Mouse (Mus musculus): ENCODE results near the gene Snx22.

Snx22 gene

GRCm38 (mm10) chr9:66068971-66069391, 538 bp downstream of the Snx22 start:
- DNase-seq (ENCODE audit: low spot score), result no peak

DNA sequence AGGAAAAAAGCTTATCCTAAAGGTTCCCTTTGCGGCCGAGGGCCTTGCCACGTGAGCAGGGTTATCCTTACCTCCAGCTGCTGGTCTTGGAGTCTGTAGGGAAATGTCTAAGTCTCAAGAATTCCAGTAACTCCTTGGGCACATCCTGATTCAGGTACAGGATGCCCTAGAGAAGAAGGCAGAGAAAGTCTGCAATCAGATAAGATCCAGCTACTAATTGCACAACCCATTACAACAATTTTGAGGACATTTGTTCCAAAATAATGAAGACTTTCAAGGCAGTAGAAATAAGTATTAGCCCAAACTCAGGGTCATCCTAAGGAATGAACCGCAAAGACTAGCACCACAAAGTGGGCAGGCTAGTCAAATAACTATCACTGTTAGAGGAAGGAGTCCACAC, 1.5 kb downstream of the Snx22 start:
- no peak for DNase-seq (ENCODE audit: low spot score)

- no peak for DNase-seq (ENCODE audit: low spot score)
These were observed 2.0 kb downstream of the Snx22 start for GRCm38 (mm10) chr9:66067542-66067941.

DNA sequence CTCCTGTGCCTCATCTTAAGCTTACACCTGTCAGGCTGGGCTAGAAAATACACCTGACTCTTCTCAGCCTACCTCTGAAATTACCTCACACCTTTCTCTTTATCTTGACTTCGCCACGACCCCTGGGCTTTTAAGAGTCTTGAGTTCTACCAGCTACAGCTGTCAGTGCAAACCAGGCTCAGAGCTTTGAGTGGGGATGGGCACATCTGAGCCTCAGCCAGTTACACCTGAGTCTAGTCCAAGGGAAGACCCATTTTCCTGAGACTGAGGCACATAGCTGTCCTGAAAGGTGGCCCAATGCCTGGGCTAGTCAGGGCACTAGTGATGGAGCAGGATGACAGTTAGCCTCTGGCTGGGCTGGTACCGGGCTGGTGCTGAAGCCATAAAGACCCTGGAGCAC, 2.7 kb downstream of the Snx22 start:
- no peak for DNase-seq (ENCODE audit: low spot score)

DNA sequence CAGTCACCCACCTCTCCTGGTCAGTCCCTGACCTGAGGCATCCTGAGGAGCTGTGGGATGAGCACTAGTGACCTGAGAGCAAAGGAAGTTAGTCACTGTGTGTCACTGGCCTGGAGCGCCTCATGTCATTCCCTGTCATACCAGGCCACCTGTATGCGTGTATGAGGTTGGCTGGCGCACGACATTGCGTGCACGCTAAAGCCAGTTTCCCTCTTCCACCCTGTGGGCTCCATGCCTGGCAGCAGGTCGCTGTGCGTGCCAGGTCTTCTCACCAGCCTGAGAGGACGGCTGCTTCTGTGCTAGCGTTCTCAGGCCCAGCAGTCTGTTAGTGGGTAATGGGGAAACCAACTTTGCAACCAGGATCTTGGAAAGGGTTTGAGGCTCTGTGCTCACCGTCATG, 5.2 kb downstream of the Snx22 start:
- DNase-seq (ENCODE audit: low spot score), result no peak

DNA sequence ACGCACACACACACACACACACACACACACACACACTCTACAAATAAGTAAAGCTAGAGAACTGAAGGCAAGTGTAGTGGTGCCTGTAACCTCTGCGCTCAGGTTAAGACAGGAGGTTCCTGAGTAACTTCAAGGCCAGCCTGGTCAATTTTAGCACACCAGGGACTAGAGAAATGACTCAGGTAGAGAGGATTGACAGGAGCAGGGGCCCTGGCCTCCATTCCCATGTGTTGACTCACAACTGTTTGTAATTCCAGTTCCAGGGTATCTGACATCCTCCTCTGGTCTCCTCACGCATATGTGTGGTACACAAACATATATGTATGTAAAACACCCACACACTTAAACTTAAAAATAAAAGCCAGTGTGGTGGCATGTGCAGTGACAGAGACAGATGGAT, 6.1 kb downstream of the Snx22 start:
- no peak for DNase-seq (ENCODE audit: low spot score)

DNA sequence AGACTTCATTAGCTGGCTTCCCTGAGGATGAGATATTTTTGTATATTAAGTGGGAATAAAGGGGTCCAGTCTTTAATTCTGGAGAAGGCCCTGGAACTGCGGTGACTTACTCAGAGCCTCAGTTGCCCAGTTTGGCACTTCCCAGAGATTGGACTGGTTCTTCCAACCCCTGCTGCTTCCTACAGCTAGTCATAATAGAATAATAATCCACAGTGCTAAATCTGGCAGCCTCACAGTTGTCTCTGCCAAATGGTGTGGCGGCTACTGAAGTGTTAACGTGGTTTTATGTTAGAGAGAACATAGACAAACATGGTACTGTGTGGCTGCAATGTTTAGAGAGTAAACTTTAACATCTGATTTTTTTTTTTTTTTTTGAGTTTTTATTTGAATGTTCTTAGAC, 7.9 kb downstream of the Snx22 start:
- DNase-seq (ENCODE audit: low spot score), result no peak

GRCm38 (mm10) chr9:66060986-66061385, 8.5 kb downstream of the Snx22 start:
- DNase-seq (ENCODE audit: low spot score), result no peak

DNA sequence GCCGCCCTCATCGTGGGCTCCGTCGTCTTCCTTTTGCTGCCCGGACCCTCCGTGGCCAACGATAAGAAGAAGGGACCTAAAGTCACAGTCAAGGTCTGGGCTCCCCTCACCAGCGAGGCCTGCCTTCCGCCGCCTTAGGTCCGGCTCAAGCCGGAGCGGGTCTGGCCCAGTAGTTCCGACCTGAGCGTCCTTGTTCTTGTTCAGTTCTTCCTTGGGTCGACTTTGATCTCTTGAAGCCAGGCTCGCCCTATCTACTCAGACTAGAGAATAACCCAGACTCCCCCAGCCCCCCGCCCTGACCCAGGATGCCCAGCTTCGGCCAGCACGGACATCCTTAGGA, 9.2 kb downstream of the Snx22 start:
- DNase-seq (ENCODE audit: low spot score), result no peak

DNA sequence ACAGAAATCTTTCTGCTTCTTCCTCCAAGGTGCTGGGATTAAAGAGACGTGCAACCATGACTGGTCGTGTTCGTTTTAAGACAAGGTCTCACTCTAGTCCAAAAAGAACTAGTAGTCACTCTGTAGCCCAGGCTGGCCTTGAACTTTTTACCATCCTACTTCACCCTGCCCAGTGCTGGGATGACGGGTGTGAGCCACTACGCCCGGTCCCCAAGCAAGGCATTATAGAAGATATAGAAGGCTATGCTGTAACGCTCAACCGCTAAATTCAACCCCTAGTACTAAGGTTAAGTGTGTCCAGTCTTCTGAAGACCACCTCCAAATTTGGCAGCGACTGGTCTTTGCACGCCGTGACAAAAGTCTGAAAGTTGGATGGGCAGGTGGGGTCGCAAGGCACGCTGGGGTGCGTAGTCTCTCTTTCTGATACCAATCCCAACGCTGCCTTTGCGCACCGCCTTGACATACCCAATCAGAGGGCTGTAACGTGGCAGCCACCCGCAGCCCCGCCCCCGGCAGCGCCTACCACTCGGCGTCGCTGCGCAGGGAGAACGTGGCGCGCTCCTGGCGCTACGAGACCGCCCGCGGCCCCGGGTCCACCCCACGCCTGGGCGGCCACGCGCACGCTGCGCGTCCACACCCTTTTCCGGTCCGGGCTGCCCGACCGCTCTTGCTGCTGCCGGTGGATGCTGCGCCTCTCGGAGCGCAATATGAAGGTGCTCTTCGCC, 9.8 kb downstream of the Snx22 start, which contains the start of gene Ppib:
Ppib (plus strand) TSS at position 640 of the 725 bp plus-strand sequence.
- DNase-seq (ENCODE audit: low spot score), result peak; percentile 95

GRCm38 (mm10) chr9:66053620-66054019, 15.9 kb downstream of the Snx22 start:
- no peak for DNase-seq (ENCODE audit: low spot score)

- no peak for DNase-seq (ENCODE audit: low spot score)
These were observed 16.8 kb downstream of the Snx22 start for GRCm38 (mm10) chr9:66052731-66053130.

DNA sequence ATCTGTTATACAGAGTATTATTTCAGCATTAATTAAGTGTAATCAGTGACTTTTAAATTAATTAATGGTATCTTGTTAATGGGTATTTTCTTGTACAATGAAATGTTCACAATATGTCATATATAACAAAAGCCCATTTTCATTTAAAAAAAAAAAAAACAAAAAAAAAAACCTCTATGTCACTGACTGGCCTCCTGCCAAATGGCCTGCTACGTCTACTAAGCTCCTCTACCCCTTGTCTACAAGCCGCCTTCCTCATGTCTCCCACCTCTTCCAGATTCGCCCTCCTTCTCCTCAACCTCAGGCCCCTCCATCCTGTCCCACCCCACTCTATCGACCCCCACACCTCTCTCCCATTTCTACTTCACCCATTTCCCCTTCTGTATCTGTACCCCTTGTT, 18.0 kb downstream of the Snx22 start:
- no peak for DNase-seq (ENCODE audit: low spot score)

DNA sequence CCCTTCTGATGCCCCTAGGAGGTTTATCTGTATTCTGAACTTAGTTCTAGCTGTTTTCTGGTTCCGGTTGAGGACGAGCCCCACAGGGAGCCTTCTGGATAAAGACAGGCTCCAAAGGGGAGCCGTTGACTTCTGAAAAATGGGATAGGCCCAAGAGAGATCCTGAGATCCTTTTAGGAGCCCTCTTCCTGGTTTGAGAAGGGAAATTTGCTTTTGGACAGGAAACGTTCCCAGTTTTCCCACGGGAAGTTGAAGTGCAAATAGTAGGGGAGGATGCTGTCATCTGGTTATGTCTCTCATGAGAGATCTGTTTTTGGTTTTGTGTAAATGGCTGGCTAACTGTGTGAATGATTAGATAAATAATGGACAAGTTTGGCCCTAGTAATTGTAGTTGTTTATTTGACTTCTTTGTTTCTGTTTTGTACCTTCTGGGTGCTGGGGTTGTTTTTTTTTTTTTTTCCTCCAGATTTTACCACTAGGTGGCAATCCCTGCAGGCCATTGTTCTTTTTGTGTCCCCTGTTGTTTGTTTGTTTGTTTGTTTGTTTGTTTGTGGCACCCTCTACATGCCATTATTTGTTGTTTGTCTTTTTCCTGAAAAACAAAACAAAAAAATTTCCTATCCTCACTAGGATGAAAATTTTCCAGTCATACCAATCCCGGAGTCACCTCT, 19.5 kb downstream of the Snx22 start:
- DNase-seq (ENCODE audit: low spot score), result no peak

GRCm38 (mm10) chr9:66043241-66043640, 26.3 kb downstream of the Snx22 start:
- DNase-seq (ENCODE audit: low spot score), result no peak

DNA sequence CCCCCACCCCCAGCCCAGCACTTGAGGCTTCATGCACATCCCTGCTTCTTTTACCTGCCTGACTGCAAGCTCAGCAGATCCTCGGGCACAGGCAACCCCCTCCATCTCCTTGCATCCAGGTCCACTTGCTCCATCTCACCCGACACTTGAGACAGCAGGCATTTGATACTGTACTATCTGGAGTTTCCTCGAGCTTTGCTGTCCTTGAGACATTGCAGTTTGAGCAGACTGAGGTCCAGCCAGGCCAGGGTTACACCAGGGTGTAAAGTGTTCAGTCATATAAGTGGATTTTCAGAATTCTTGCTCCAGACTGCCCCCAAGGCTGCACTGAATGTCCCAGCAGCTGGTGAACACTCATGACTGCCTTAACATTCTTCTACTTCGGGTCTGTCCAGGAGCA, 27.2 kb downstream of the Snx22 start:
- no peak for DNase-seq (ENCODE audit: low spot score)

DNA sequence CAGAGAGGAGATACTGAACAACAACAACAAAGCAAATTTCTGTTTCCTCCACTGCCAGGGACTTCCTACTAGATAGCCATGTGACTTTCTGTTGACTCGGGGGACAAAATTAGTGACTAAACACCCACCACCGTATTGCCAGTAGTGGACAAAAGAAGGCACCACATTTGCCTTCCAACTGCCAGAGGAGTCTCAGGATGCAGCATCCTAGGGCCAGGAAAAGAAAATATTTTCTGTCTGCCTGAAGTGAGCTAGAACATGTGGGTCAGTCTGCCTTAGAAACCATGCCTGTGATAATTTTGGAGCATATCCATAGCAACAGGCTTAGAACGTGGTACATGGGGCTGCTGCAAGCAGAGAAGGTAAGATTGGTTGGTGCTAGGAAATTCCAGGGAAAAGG, 28.7 kb downstream of the Snx22 start:
- DNase-seq (ENCODE audit: low spot score), result no peak

- DNase-seq (ENCODE audit: low spot score), result no peak
These were observed 30.2 kb downstream of the Snx22 start for GRCm38 (mm10) chr9:66039290-66039689.

GRCm38 (mm10) chr9:66038581-66038980, 30.9 kb downstream of the Snx22 start:
- DNase-seq (ENCODE audit: low spot score), result no peak

DNA sequence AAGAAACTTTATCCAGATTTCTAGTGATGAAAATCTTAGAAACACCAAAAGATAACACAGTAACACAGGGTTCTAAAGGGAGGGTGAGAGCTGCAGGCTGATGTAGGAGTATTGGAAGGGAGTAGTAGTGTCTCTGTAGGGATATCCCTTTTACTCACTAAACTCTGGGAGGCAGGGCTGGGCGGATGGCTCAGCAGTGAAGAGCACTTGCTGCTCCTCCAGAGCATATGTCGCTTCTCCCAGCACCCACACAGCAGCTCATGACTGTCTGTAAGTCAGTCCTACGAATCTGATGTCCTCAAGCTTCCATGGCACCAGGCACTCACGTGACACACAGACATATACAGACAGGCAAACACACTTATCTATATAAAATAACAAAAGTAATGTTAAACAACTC, 31.4 kb downstream of the Snx22 start:
- DNase-seq (ENCODE audit: low spot score), result no peak

- DNase-seq (ENCODE audit: low spot score), result no peak
These were observed 48.9 kb downstream of the Snx22 start for GRCm38 (mm10) chr9:66020601-66021000.

Data from ovary, postnatal 14 days (tissue).